Mouse (Mus musculus) right cerebral cortex, postnatal 36 days (tissue): ENCODE measurements around the gene Snap29.

Experiments
- DNase-seq, 2 experiments: peaks; one replicate each; pipeline ENCODE4 v3.0.0; 2022; ENCODE audit warnings: low spot score in 2 of 2, mixed read lengths in 1 of 2

Snap29 gene

DNA sequence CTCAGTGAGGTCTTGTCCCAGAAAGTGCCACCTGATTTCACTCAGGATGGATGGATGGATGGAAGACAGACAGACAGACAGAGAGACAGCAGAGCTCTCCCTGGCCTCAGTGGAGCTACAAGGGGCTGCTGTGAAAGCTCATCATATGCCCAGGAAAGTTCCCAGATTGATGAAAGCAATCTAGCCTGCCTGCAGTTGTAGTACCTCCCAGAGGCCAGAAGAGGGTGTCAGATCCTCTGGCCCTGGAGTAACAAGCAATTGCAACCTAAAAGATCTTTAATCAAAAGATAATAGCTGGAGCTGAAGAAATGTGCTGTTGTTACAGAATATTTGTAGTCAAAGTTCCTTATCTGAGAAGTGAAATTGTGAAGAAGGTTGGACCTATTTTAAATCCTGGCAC, 68.3 kb downstream of the Snap29 start:
- no peak for DNase-seq

GRCm38 (mm10) chr16:17474761-17475160, 69.0 kb downstream of the Snap29 start:
- no peak for DNase-seq

GRCm38 (mm10) chr16:17475326-17475725, 69.5 kb downstream of the Snap29 start:
- no peak for DNase-seq

DNA sequence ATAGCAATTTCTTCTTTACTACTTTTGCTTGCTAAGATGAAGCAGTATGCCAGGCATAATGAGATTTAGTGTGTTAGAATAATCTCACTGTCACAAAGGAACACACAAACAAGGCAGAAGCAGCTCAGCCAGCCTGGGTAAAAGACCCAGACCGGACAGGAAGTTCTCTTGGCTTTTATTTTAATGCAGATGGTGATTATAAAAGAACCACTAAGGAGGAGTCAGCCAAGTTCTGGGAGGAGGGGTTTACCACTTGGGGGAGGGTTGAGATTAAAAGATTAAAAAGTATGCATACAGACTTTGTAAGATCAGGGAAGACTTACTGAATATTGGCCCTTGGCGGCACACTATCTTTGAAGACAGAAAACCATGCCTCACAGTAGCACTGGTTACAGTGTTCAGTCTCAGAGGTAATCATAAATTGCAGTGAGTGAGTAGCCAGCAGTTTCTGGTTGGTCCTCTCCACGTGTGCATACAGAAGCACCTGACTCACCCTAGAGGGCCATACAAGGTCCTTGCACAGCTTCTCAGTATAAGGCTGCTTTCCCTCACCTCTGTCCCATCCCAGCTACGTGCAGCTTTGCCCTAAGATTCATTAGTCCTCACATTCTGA, 72.7 kb downstream of the Snap29 start:
- no peak for DNase-seq
